Mouse (Mus musculus): Measurements from ENCODE around the gene Tacr2. TPM values are rescaled to one million over a fixed set of nuclear protein-coding genes. Genes with fewer than 3 reads are reported as not detected.

The Tacr2 gene
- polyA plus RNA-seq, 1 experiment from 2014 or later: not detected

- ATAC-seq (replicated peaks; ENCODE audit: insufficient number of reproducible peaks, low FRiP score, low TSS enrichment, low read depth): no peak
- no peak for DNase-seq (ENCODE audit: low spot score)
- no peaks in the 10 kb centered on the region for H3K9me3 ChIP-seq (replicated peaks; ENCODE audit: control insufficient read depth, low read length)
- H3K4me2 ChIP-seq (ENCODE audit: low read depth, low read length): no peak overlapping the region
- H3K4me3 ChIP-seq (ENCODE audit: low read depth, low read length): no peak overlapping the region
- H3K27ac ChIP-seq (replicated peaks; ENCODE audit: low read depth, low read length): no peak overlapping the region
- no peaks in the 10 kb centered on the region for H3K27me3 ChIP-seq (ENCODE audit: control insufficient read depth, insufficient read depth, low read length)
- H3K9ac ChIP-seq (replicated peaks; ENCODE audit: low read length): no peak overlapping the region
- 78% methylated on average over 4 of the region's 4 CpGs for WGBS
- H3K4me1 ChIP-seq (ENCODE audit: control insufficient read depth, insufficient read depth, low read length): no peaks in the 10 kb centered on the region
- no peaks in the 10 kb centered on the region for H3K36me3 ChIP-seq (replicated peaks; ENCODE audit: control insufficient read depth, insufficient read depth, low read depth, low read length)
Measured at GRCm38 (mm10) chr10:62294112-62294511, 41.9 kb downstream of the Tacr2 start.

- Histone ChIP-seq H3K4me2 (ENCODE audit: low read depth, low read length) (no peak overlapping the region), H3K4me1 (ENCODE audit: control insufficient read depth, insufficient read depth, low read length) (no peaks in the 10 kb centered on the region), H3K9ac (replicated peaks; ENCODE audit: low read length) (no peak overlapping the region), H3K4me3 (ENCODE audit: low read depth, low read length) (no peak overlapping the region), H3K27me3 (ENCODE audit: control insufficient read depth, insufficient read depth, low read length) (no peaks in the 10 kb centered on the region), H3K36me3 (replicated peaks; ENCODE audit: control insufficient read depth, insufficient read depth, low read depth, low read length) (no peaks in the 10 kb centered on the region), H3K27ac (replicated peaks; ENCODE audit: low read depth, low read length) (no peak overlapping the region), H3K9me3 (replicated peaks; ENCODE audit: control insufficient read depth, low read length) (no peaks in the 10 kb centered on the region)
- no peak for DNase-seq (ENCODE audit: low spot score)
- ATAC-seq (replicated peaks; ENCODE audit: insufficient number of reproducible peaks, low FRiP score, low TSS enrichment, low read depth): no peak
- 75% methylated on average over 16 of the region's 26 CpGs for WGBS
Measured at GRCm38 (mm10) chr10:62296086-62296872, 44.0 kb downstream of the Tacr2 start.

- Histone ChIP-seq H3K9ac (replicated peaks; ENCODE audit: low read length) (no peak overlapping the region), H3K4me1 (ENCODE audit: control insufficient read depth, insufficient read depth, low read length) (no peaks in the 10 kb centered on the region), H3K9me3 (replicated peaks; ENCODE audit: control insufficient read depth, low read length) (no peaks in the 10 kb centered on the region), H3K27me3 (ENCODE audit: control insufficient read depth, insufficient read depth, low read length) (no peaks in the 10 kb centered on the region), H3K27ac (replicated peaks; ENCODE audit: low read depth, low read length) (no peak overlapping the region), H3K4me2 (ENCODE audit: low read depth, low read length) (no peak overlapping the region), H3K4me3 (ENCODE audit: low read depth, low read length) (no peak overlapping the region), H3K36me3 (replicated peaks; ENCODE audit: control insufficient read depth, insufficient read depth, low read depth, low read length) (no peaks in the 10 kb centered on the region)
- no peak for DNase-seq (ENCODE audit: low spot score)
- ATAC-seq (replicated peaks; ENCODE audit: insufficient number of reproducible peaks, low FRiP score, low TSS enrichment, low read depth): no peak; the same call in 1 of the 2 replicates
- WGBS: 84% methylated on average over 23 of the region's 23 CpGs
Measured at GRCm38 (mm10) chr10:62300006-62300827, 48.0 kb downstream of the Tacr2 start.

GRCm38 (mm10) chr10:62305090-62305489, 52.9 kb downstream of the Tacr2 start:
- H3K9me3 ChIP-seq (replicated peaks; ENCODE audit: control insufficient read depth, low read length): no peaks in the 10 kb centered on the region
- ATAC-seq (replicated peaks; ENCODE audit: insufficient number of reproducible peaks, low FRiP score, low TSS enrichment, low read depth) (no peak), DNase-seq (ENCODE audit: low spot score) (no peak)
- H3K27ac ChIP-seq (replicated peaks; ENCODE audit: low read depth, low read length): no peak overlapping the region
- no peak overlapping the region for H3K4me3 ChIP-seq (ENCODE audit: low read depth, low read length)
- WGBS: 82% methylated on average over 6 of the region's 6 CpGs
- H3K4me2 ChIP-seq (ENCODE audit: low read depth, low read length): no peak overlapping the region
- no peaks in the 10 kb centered on the region for H3K27me3 ChIP-seq (ENCODE audit: control insufficient read depth, insufficient read depth, low read length)
- no peak overlapping the region for H3K9ac ChIP-seq (replicated peaks; ENCODE audit: low read length)
- H3K4me1 ChIP-seq (ENCODE audit: control insufficient read depth, insufficient read depth, low read length): no peaks in the 10 kb centered on the region
- H3K36me3 ChIP-seq (replicated peaks; ENCODE audit: control insufficient read depth, insufficient read depth, low read depth, low read length): no peaks in the 10 kb centered on the region

- no peaks in the 10 kb centered on the region for H3K4me1 ChIP-seq (ENCODE audit: control insufficient read depth, insufficient read depth, low read length)
- H3K4me3 ChIP-seq (ENCODE audit: low read depth, low read length): no peak overlapping the region
- DNase-seq (ENCODE audit: low spot score): peak; percentile 47
- 38% methylated on average over 3 of the region's 3 CpGs for WGBS
- H3K9ac ChIP-seq (replicated peaks; ENCODE audit: low read length): no peak overlapping the region
- no peaks in the 10 kb centered on the region for H3K27me3 ChIP-seq (ENCODE audit: control insufficient read depth, insufficient read depth, low read length)
- H3K36me3 ChIP-seq (replicated peaks; ENCODE audit: control insufficient read depth, insufficient read depth, low read depth, low read length): no peaks in the 10 kb centered on the region
- ATAC-seq (replicated peaks; ENCODE audit: insufficient number of reproducible peaks, low FRiP score, low TSS enrichment, low read depth): no peak
- no peak overlapping the region for H3K4me2 ChIP-seq (ENCODE audit: low read depth, low read length)
- no peaks in the 10 kb centered on the region for H3K9me3 ChIP-seq (replicated peaks; ENCODE audit: control insufficient read depth, low read length)
- no peak overlapping the region for H3K27ac ChIP-seq (replicated peaks; ENCODE audit: low read depth, low read length)
Measured at GRCm38 (mm10) chr10:62306483-62306882, 54.2 kb downstream of the Tacr2 start.

- Histone ChIP-seq H3K4me1 (ENCODE audit: control insufficient read depth, insufficient read depth, low read length) (no peaks in the 10 kb centered on the region), H3K4me2 (ENCODE audit: low read depth, low read length) (no peak overlapping the region), H3K9me3 (replicated peaks; ENCODE audit: control insufficient read depth, low read length) (no peaks in the 10 kb centered on the region), H3K27ac (replicated peaks; ENCODE audit: low read depth, low read length) (no peak overlapping the region), H3K4me3 (ENCODE audit: low read depth, low read length) (no peak overlapping the region), H3K27me3 (ENCODE audit: control insufficient read depth, insufficient read depth, low read length) (no peaks in the 10 kb centered on the region), H3K9ac (replicated peaks; ENCODE audit: low read length) (no peak overlapping the region), H3K36me3 (replicated peaks; ENCODE audit: control insufficient read depth, insufficient read depth, low read depth, low read length) (no peaks in the 10 kb centered on the region)
- WGBS: 41% methylated on average over 11 of the region's 11 CpGs
- DNase-seq (ENCODE audit: low spot score) (peak; percentile 87), ATAC-seq (replicated peaks; ENCODE audit: insufficient number of reproducible peaks, low FRiP score, low TSS enrichment, low read depth) (no peak; the same call in 1 of the 2 replicates)
Measured at GRCm38 (mm10) chr10:62308896-62309491, 56.8 kb downstream of the Tacr2 start.

- no peak overlapping the region for H3K27ac ChIP-seq (replicated peaks; ENCODE audit: low read depth, low read length)
- ATAC-seq (replicated peaks; ENCODE audit: insufficient number of reproducible peaks, low FRiP score, low TSS enrichment, low read depth) (no peak), DNase-seq (ENCODE audit: low spot score) (no peak)
- no peak overlapping the region for H3K4me3 ChIP-seq (ENCODE audit: low read depth, low read length)
- H3K9me3 ChIP-seq (replicated peaks; ENCODE audit: control insufficient read depth, low read length): no peaks in the 10 kb centered on the region
- no peaks in the 10 kb centered on the region for H3K36me3 ChIP-seq (replicated peaks; ENCODE audit: control insufficient read depth, insufficient read depth, low read depth, low read length)
- no peaks in the 10 kb centered on the region for H3K27me3 ChIP-seq (ENCODE audit: control insufficient read depth, insufficient read depth, low read length)
- no peak overlapping the region for H3K9ac ChIP-seq (replicated peaks; ENCODE audit: low read length)
- 70% methylated on average over 5 of the region's 5 CpGs for WGBS
- no peaks in the 10 kb centered on the region for H3K4me1 ChIP-seq (ENCODE audit: control insufficient read depth, insufficient read depth, low read length)
- H3K4me2 ChIP-seq (ENCODE audit: low read depth, low read length): no peak overlapping the region
Measured at GRCm38 (mm10) chr10:62309593-62309992, 57.4 kb downstream of the Tacr2 start.

Measured in embryonic facial prominence, embryonic 11.5 days (tissue).